Mouse (Mus musculus) lung, postnatal 0 days (tissue): ENCODE results near the gene Afg3l1. TPM values are rescaled to one million over a fixed set of nuclear protein-coding genes. Genes with fewer than 3 reads are reported as not detected.
"Not testable (repeated sequence)": the region's sequence is repeated elsewhere in the genome, so short reads cannot be mapped to it uniquely, and the experiment has no call there.

Experiments
- ATAC-seq: fragments of 200-750 bp; cut with Nextera tagmentation; 2 replicates; pipeline ENCODE4 v1.8.0; 2017; ENCODE audit warnings: moderate library complexity
- DNase-seq: peaks from one replicate; pipeline ENCODE4 v3.0.0-alpha.2; 2016; ENCODE audit warnings: low spot score
- H3K27ac ChIP-seq: fragments of 300-500 bp; sonication (generic); 2 replicates; pipeline ENCODE4 v1.5.1; 2014; ENCODE audit warnings: antibody characterized with exemption, mild to moderate bottlenecking, low read length, mixed read lengths
- H3K27me3 ChIP-seq: fragments of 300-500 bp; sonication (generic); replicated peaks from 2 replicates; pipeline ENCODE4 v1.6.1; 2014; ENCODE audit warnings: low read length, mixed read lengths; ENCODE audit not compliant: insufficient read depth
- H3K36me3 ChIP-seq: fragments of 300-500 bp; sonication (generic); 2 replicates; pipeline ENCODE4 v1.6.1; 2014; ENCODE audit warnings: low read length, mixed read lengths; ENCODE audit not compliant: insufficient read depth
- H3K4me1 ChIP-seq: fragments of 300-500 bp; sonication (generic); 2 replicates; pipeline ENCODE4 v1.6.1; 2014; ENCODE audit warnings: antibody characterized with exemption, low read depth, low read length, mixed read lengths; ENCODE audit not compliant: insufficient read depth
- H3K4me2 ChIP-seq: fragments of 300-500 bp; sonication (generic); replicated peaks from 2 replicates; pipeline ENCODE4 v1.6.1; 2014; ENCODE audit warnings: low read depth, mild to moderate bottlenecking, low read length, moderate library complexity, mixed read lengths
- H3K4me3 ChIP-seq: fragments of 300-500 bp; sonication (generic); 2 replicates; pipeline ENCODE4 v1.5.1; 2014; ENCODE audit warnings: low read depth, low read length
- H3K9ac ChIP-seq: fragments of 300-500 bp; sonication (generic); replicated peaks from 2 replicates; pipeline ENCODE4 v1.6.1; 2014; ENCODE audit warnings: low read depth, mild to moderate bottlenecking
- H3K9me3 ChIP-seq: fragments of 300-500 bp; sonication (generic); 2 replicates; pipeline ENCODE4 v1.6.1; 2016; ENCODE audit warnings: low read length, mixed read lengths
- CTCF ChIP-seq: IDR thresholded peaks from 2 replicates; pipeline ENCODE4 v1.5.1; 2016; ENCODE audit warnings: antibody characterized with exemption, mild to moderate bottlenecking
- EP300 ChIP-seq: IDR thresholded peaks from 2 replicates; pipeline ENCODE4 v1.6.1; 2016; ENCODE audit warnings: antibody characterized with exemption, mild to moderate bottlenecking, control low read depth
- WGBS: fragments of 180-500 bp; shearing (Covaris S2); extraction: QIAGEN DNeasy Blood & Tissue Kit; methylation state at CpG from one replicate; pipeline ENCODE4 v1.1.7; 2014; 5-methylcytosine and 5-hydroxymethylcytosine counted together
- polyA plus RNA-seq: library from polyadenylated mRNA; unstranded; fragments of >200 nt; fragmentation: Nextera tagmentation; extraction: Ambion mirVana; gene quantifications from 2 replicates; pipeline ENCODE4 v1.2.1, GENCODE M21; 2015

Gene Afg3l1
- polyA plus RNA-seq, 1 experiment from 2014 or later = 28.3 TPM

DNA sequence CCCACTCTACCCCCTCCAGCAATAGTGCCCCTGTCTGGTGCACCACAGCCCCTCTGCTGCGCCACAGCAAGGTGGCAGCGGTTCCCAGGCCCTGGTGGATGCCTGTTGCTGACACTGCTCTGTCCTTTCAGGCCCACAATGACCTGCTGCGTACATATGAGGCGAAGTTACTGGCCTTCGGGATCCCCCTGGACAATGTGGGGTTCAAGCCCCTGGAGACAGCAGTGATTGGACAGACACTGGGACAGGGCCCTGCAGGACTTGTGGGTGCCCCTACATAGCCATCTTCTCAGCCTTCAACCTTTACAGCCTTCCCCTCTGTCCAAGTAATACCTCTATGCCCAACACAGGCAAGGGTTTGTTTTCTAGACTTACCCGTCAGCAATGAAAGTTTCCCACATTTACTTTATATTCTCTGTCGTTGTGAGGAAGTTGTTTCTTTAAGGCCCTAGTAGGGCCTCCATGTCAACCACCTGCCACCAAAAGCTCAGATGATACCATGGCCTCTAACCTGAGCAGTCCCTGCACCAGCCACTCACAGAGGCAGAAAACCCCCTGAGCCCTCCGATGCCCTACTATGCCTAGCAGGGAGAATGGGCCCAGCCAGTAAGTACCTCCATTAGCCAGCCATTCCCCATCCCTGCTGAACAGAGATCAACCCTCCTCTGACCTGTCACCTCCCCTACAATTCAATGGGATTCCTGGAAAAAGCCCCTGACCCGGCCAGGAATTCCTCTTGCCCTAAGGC is 58.7 kb downstream of the Afg3l1 start:
- TF ChIP-seq CTCF (no peak), EP300 (no peak)
- no peak for ATAC-seq

DNA sequence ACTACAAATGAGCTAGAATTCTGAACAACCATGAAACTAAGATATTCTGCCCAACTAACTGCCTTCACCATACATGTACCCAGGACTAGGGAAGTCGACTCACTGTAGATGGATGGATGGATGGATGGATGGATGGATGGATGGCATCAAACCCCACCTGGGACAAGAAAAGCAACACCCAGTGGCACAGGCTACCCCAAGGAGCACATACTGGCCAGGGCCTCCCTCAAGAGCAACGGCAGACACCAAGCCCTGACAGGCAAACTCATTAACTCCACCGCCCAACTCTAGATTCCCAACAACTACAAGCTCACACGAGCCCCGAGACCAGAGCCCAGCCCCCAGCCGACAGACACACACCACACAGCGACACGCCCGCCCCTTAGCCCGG is 59.3 kb downstream of the Afg3l1 start:
- no peaks in the 10 kb centered on the region for H3K4me1 ChIP-seq
- no peaks in the 10 kb centered on the region for H3K9me3 ChIP-seq
- no peak overlapping the region for H3K4me2 ChIP-seq
- DNase-seq = no peak
- no peak for ATAC-seq
- TF ChIP-seq CTCF = no peak
- TF ChIP-seq EP300 = no peak
- 38% methylated on average over 9 of the region's 10 CpGs for WGBS
- no peak overlapping the region for H3K9ac ChIP-seq
- H3K36me3 ChIP-seq = peaks cover 28% of the 10 kb centered on the region; the same call in 1 of the 2 replicates
- H3K27ac ChIP-seq = no peak overlapping the region
- H3K27me3 ChIP-seq = no peaks in the 10 kb centered on the region
- no peak overlapping the region for H3K4me3 ChIP-seq

More for the DNA sequence above, 58.7 kb downstream of the Afg3l1 start:
- no peak overlapping the region for H3K4me2 ChIP-seq
- DNase-seq = no peak
- no peak overlapping the region for H3K4me3 ChIP-seq
- H3K9ac ChIP-seq = no peak overlapping the region
- H3K36me3 ChIP-seq = peaks cover 28% of the 10 kb centered on the region; the same call in 1 of the 2 replicates
- no peaks in the 10 kb centered on the region for H3K27me3 ChIP-seq
- 92% methylated on average over 9 of the region's 9 CpGs for WGBS
- no peak overlapping the region for H3K27ac ChIP-seq
- no peaks in the 10 kb centered on the region for H3K9me3 ChIP-seq
- no peaks in the 10 kb centered on the region for H3K4me1 ChIP-seq

DNA sequence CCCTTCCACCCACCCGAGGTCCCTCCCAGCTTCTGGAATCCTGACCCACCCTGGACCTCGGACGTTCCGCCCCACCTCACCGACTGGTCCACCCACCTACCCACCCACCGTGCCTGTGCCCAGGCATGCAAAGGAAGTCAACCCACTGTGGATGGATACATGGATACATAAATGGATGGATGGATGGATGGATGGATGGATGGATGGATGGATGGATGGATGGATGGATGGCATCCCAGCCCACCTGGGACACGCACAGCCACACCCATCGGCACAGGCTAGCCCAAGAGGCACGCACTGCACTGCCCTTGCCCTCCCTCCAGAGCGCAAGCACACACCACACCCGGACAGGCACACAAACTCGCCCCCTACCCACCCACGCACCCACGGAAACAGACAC is 59.9 kb downstream of the Afg3l1 start:
- peaks cover 21% of the 10 kb centered on the region; the same call in 1 of the 2 replicates for H3K36me3 ChIP-seq
- not testable (repeated sequence) for H3K9ac ChIP-seq, H3K27me3 ChIP-seq, H3K4me1 ChIP-seq, H3K9me3 ChIP-seq, H3K4me3 ChIP-seq, H3K4me2 ChIP-seq, H3K27ac ChIP-seq, ATAC-seq, DNase-seq
- 58% methylated on average over 3 of the region's 14 CpGs for WGBS

Other genes with a start within 250 kb of the Afg3l1 start
- gene Spata2l, start 241.7 kb upstream of the Afg3l1 start, polyA plus RNA-seq = 4.8 TPM in 2 replicates
- 14.4 and 14.6 TPM in 2 replicates for gene Zfp276, start 223.7 kb upstream of the Afg3l1 start, polyA plus RNA-seq
- 14.0 and 14.3 TPM in 2 replicates for gene Vps9d1, start 223.6 kb upstream of the Afg3l1 start, polyA plus RNA-seq
- 4.5 and 6.0 TPM in 2 replicates for gene Fanca, start 159.3 kb upstream of the Afg3l1 start, polyA plus RNA-seq
- gene Spire2, start 145.2 kb upstream of the Afg3l1 start, polyA plus RNA-seq = 1.6 and 2.0 TPM in 2 replicates
- gene Tcf25, start 104.2 kb upstream of the Afg3l1 start, polyA plus RNA-seq = 133 and 144 TPM in 2 replicates
- gene Mc1r, start 70.8 kb upstream of the Afg3l1 start, polyA plus RNA-seq = not detected in 2 replicates
- gene Tubb3, start 66.5 kb upstream of the Afg3l1 start, polyA plus RNA-seq = 0.42 and 0.58 TPM in 2 replicates
- 11.2 and 11.6 TPM in 2 replicates for gene Def8, start 54.4 kb upstream of the Afg3l1 start, polyA plus RNA-seq
- gene Dbndd1, start 37.6 kb downstream of the Afg3l1 start, polyA plus RNA-seq = 1.7 and 1.8 TPM in 2 replicates
- 19.6 and 21.5 TPM in 2 replicates for gene Gas8, start 40.9 kb downstream of the Afg3l1 start, polyA plus RNA-seq
- gene Rhou, start 176.0 kb downstream of the Afg3l1 start, polyA plus RNA-seq = 5.8 and 8.7 TPM in 2 replicates